Mouse (Mus musculus) embryonic fibroblast, embryonic 13.5 days (primary cell): ENCODE data around the gene Tgfb2. TPM values are rescaled to one million over a fixed set of nuclear protein-coding genes. Genes with fewer than 3 reads are reported as not detected.

Experiments
- H3K27ac ChIP-seq: 2 replicates; pipeline ENCODE4 v1.5.1; 2012; ENCODE audit warnings: low read length, control low read depth, inconsistent platforms; ENCODE audit not compliant: insufficient read depth
- H3K4me1 ChIP-seq: 2 replicates; pipeline ENCODE4 v1.6.1; 2011; ENCODE audit warnings: low read length; ENCODE audit not compliant: control insufficient read depth, insufficient read depth
- H3K4me3 ChIP-seq: 2 replicates; pipeline ENCODE4 v1.5.1; 2011; ENCODE audit warnings: mild to moderate bottlenecking, control low read depth, low read length; ENCODE audit not compliant: insufficient read depth
- CTCF ChIP-seq: IDR thresholded peaks from 2 replicates; pipeline ENCODE4 v1.5.1; 2011; ENCODE audit warnings: mild to moderate bottlenecking, control low read depth, low read length, moderate library complexity, borderline replicate concordance; ENCODE audit not compliant: insufficient read depth
- POLR2A ChIP-seq: IDR thresholded peaks from 2 replicates; pipeline ENCODE4 v1.6.1; 2011; ENCODE audit warnings: low read depth, mild to moderate bottlenecking, control low read depth, low read length, moderate library complexity
- polyA plus RNA-seq: library from polyadenylated mRNA; stranded (reverse); fragments of >200 nt; gene quantifications from 2 replicates; pipeline ENCODE4 v1.2.4, GENCODE M21; 2011; ENCODE audit warnings: low read depth; ENCODE audit not compliant: missing spikeins, insufficient read length

The Tgfb2 gene
- polyA plus RNA-seq, 1 experiment = 41.7 TPM

GRCm38 (mm10) chr1:186624474-186624873 is 81.3 kb downstream of the Tgfb2 start:
- H3K4me1 ChIP-seq = no peaks in the 10 kb centered on the region
- no peak overlapping the region for H3K4me3 ChIP-seq
- TF ChIP-seq POLR2A = no peak
- no peak for TF ChIP-seq CTCF
- no peak overlapping the region for H3K27ac ChIP-seq

DNA sequence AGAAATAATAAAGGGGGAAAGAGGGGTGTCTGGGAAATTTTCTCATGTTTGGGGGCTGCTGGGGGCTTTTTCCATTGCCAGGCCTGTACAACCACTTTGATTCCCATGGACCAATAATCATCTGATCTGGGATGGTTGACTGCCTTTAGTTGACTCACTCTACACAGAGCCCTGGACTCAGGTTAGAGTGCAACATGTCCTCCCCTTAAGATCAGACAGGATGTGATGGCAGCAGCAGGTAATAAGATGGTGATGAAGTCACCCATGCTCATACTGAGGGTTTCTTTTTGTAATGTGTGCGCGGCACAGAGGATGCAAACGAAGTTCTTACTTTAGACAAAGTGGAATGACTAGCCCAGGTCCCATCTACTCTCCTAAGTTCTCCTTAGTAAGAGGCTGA is 84.0 kb downstream of the Tgfb2 start:
- Histone ChIP-seq H3K4me3 (no peak overlapping the region), H3K27ac (no peak overlapping the region), H3K4me1 (no peaks in the 10 kb centered on the region)
- TF ChIP-seq POLR2A (no peak), CTCF (no peak)

DNA sequence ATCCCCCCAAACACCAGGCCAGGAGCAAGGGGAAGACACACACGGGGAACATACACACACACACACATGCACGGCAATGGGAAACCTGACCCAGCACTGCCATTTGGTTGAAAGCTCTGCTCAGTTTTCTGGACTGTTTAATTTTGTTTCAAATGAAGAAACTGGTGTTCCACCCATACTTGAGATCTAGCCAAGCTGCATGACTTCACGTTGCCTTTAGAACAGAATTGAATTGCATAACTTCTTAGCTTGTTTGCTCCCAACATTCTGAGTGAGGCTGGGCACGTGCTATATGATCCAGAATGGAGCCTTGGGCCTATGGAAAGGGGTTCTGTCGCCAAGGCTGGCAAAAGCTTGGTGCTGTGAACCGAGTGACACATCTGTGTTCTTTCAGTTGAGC is 87.5 kb downstream of the Tgfb2 start:
- H3K4me3 ChIP-seq = no peak overlapping the region
- no peak for TF ChIP-seq POLR2A

GRCm38 (mm10) chr1:186611371-186611770 is 94.4 kb downstream of the Tgfb2 start:
- Histone ChIP-seq H3K4me3 (no peak overlapping the region), H3K27ac (no peak overlapping the region), H3K4me1 (peaks cover 7% of the 10 kb centered on the region; the same call in 1 of the 2 replicates)
- no peak for TF ChIP-seq CTCF
- TF ChIP-seq POLR2A = no peak

More for the DNA sequence above, 87.5 kb downstream of the Tgfb2 start:
- Histone ChIP-seq H3K4me1 (no peaks in the 10 kb centered on the region), H3K27ac (no peak overlapping the region)

DNA sequence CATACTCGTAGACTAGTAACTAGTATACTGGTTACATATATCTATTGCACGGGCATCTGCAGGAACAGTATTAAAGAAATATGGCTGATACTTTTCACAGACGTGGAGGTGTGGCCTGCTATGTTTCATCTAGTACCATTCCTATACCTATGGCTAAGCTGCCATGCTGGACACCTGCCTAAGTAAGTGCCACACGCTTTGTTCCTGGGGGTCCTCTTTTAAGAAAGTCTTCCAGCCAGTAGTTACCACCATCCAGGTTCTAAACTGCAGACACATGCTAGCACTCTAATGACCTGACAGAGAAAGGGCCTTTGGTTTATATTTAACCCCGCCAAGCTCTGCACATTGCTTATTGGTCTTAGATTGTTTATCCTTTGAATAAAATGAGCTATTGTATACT is 95.3 kb downstream of the Tgfb2 start:
- no peak overlapping the region for H3K4me3 ChIP-seq
- H3K27ac ChIP-seq = peak overlapping the region; percentile 58
- TF ChIP-seq CTCF = no peak
- no peak for TF ChIP-seq POLR2A
- peaks cover 10% of the 10 kb centered on the region; the same call in 1 of the 2 replicates for H3K4me1 ChIP-seq

DNA sequence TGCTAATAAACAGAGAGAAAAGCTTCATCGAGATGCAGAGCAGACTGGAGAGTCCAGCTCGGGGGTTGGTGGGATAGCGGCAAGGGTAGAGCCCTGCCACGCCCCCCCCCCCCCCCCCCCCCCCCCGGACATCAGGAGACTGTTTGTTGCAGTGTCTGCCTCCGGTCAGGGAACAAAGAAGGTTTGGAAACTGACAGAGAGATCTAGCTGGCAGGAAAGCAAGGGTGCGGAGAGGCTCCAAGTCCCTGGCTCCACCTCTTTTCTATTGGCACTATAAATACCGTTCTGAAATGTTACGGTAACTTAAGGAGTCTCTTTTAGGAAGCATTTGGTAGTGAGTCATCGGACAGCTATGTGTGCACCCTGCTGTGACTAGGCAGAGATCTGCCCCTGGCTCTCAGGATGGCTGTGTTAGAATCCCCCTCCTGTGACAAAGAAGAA is 96.0 kb downstream of the Tgfb2 start:
- peak overlapping the region; percentile 58 for H3K27ac ChIP-seq
- no peak for TF ChIP-seq CTCF
- no peak for TF ChIP-seq POLR2A
- peaks cover 10% of the 10 kb centered on the region; the same call in 1 of the 2 replicates for H3K4me1 ChIP-seq
- no peak overlapping the region for H3K4me3 ChIP-seq

DNA sequence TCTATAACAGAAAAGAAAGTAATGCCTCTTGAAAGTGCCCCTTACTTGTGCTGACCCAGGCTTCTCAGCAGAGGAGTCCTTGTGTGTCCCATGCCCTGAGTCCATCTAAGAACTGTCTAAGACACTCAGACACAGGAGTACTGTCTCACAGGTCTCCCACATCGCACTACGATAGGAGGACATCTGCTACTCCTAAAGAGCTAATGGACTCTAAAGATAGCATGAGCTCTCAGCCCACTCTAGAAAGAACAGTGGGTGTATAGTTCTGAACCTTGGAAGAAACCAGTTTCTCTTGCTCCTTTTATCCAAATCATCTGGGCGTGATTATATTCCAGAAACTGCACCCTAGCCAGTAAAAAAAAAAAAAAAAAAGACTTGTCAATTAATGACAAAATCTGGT is 97.7 kb downstream of the Tgfb2 start:
- TF ChIP-seq POLR2A (no peak), CTCF (no peak)
- Histone ChIP-seq H3K4me3 (no peak overlapping the region), H3K27ac (no peak overlapping the region), H3K4me1 (peaks cover 10% of the 10 kb centered on the region; the same call in 1 of the 2 replicates)

GRCm38 (mm10) chr1:186605635-186606034 is 100.2 kb downstream of the Tgfb2 start:
- peaks cover 10% of the 10 kb centered on the region; the same call in 1 of the 2 replicates for H3K4me1 ChIP-seq
- no peak for TF ChIP-seq CTCF
- 0 out of 2 replicates have a peak overlapping the region, but pooled peaks have one; percentile 1 for H3K27ac ChIP-seq
- no peak overlapping the region for H3K4me3 ChIP-seq

DNA sequence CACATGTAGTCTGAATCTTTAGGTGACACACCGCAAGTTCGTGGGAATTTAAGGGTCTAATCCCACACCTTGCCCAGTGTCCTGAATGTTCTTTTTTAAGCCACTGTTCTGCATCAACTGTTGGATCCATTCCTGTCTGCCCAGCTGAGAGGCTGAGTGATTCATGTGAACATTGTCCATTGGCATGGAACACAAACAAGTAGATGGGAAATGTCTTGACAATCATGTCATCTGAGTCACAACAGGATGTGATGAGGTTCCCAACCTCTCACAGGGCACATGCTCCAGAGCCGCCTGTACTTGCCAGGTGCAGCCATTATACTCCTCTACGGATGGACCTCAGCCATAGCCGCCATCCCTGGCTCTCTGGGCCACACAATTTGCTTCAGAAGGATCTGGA is 101.7 kb downstream of the Tgfb2 start:
- no peak overlapping the region for H3K27ac ChIP-seq
- TF ChIP-seq POLR2A (no peak), CTCF (no peak)
- peaks cover 4% of the 10 kb centered on the region; the same call in 1 of the 2 replicates for H3K4me1 ChIP-seq
- H3K4me3 ChIP-seq = no peak overlapping the region

DNA sequence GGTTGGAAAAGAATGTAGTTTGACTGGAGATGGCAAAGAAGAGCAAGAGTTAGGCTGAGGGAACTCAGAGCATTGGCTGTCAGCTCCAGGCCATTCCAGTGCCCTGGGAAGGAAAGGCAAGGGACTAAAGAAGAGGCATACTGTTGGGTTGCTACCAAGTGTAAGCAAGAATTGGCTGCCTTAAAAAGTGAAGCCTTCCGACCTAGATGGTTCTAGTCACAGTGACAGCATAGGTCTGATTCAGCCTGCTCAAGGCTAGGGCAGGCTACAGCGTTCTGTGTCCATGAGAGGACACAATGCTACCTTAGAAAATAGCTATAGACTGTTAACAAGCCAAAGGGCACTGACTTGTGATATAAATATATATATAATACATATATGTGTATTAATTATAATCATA is 117.6 kb downstream of the Tgfb2 start:
- no peak overlapping the region for H3K27ac ChIP-seq
- H3K4me3 ChIP-seq = no peak overlapping the region
- TF ChIP-seq CTCF (no peak), POLR2A (no peak)
- H3K4me1 ChIP-seq = peaks cover 22% of the 10 kb centered on the region
